Mouse (Mus musculus) WW6 (cell line): ENCODE results near the gene Nebl.

Experiments
- DNase-seq: peaks from one replicate; pipeline ENCODE4 v3.0.0-alpha.2; 2013; ENCODE audit warnings: low read depth, low spot score

Gene Nebl

DNA sequence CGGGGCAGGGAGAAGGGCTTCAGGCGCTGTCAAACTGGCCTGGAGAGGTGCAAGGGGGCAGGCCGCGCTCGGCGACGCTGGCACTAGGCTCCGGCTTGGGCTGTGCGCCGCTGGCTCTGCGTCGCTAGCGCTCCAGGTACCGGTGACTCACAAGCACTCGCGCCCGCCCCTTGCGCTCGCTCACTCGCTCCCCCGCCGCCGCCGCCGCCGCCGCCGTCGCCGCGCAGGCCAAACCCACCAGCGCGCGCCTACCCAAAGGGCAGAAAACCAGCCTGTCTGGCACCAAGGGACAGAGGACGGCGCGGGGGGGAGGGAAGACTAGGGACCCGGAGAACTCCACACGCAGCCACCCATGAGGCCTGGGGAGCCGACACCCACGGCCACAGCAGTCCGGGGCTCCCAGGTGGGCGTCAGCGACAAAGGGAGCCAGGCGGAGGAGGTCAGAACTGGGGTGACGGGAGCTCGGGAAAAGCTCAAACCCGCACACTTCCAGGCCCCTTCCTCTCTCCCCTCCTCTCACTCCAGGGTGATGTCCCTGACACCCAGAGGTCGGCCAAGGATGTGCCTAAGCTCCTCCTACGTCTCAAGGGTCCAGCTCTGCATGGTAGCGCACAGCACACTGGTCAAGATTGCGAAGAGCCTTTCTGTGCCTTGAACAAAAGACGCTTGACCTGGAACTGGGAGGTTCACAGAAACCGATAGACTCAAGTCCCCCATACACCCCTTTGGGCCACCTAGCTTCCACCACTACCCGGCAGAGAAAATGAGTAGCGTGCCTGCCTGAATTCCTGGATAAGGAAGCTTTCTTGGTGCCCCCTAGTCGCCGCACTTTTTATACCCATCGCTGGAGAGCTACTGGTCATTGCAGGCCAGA, at the start of gene Nebl:
TSS of gene Nebl (minus strand) at position 508 of the 874 bp plus-strand sequence.
- no peak for DNase-seq

GRCm38 (mm10) chr2:17770246-17770825, 39.1 kb upstream of the Nebl start:
- DNase-seq = no peak

GRCm38 (mm10) chr2:17769242-17769755, 38.0 kb upstream of the Nebl start:
- DNase-seq = no peak

- DNase-seq = no peak
Observed at GRCm38 (mm10) chr2:17756271-17756670, 25.0 kb upstream of the Nebl start.

GRCm38 (mm10) chr2:17742051-17742763, 10.9 kb upstream of the Nebl start:
- no peak for DNase-seq

DNA sequence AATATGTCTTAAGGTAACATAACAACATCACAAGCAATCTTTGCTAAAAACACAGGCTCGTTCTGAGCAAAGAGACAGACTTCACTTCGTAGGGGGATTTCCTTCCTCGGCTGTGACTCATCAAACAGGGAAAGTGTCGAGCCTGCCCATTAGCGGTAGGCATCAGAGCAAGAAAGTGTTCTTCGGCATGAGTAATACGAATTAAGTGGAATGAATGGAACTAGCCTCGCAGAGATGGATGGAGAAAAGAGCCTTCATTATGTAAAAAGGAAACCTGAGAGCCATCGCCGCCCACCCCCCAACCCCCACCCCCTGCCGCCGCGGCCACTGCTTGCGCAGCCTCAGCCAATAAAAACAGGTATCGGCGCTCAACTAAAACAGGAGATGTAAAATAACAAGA, 10.3 kb upstream of the Nebl start:
- DNase-seq = no peak

GRCm38 (mm10) chr2:17740454-17740853, 9.2 kb upstream of the Nebl start:
- DNase-seq = no peak

DNA sequence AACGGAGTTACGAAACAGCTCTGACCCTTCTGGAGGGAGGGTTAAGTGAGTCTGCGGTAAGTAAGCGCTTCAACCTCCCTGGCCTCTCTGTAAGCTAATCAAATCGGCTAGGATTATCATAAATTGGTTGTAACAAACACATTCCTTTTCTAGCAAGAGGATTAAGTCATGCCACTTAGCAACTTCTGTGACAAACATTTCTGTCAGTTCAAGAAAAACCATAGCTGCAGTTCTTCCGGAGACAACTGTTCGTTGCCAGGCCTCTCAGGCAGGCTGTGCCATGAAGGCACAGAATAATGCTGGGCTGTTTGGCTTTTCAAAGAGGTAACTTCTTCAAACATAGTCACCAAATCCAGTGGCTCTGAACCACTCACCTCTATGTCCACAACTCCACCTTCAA, 946 bp upstream of the Nebl start:
- DNase-seq = no peak

GRCm38 (mm10) chr2:17731831-17732200, 552 bp upstream of the Nebl start:
- DNase-seq = no peak

DNA sequence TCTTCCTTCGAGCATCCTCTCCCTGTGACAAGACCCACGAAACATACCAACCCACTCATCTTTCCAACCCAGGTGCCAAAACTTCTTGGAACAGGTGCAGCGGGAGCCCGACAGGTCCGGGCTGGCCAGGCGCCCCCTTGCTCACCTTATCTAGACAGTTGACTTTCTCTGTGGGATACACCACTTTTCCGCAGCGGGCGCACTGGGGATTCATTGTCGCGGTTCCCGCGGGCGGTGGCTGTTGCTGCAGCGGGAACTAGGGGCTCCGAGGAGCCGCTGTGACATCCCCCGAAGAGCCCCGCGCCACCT, 662 bp downstream of the Nebl start:
- no peak for DNase-seq

GRCm38 (mm10) chr2:17729770-17730647, 1.3 kb downstream of the Nebl start:
- DNase-seq = no peak

DNA sequence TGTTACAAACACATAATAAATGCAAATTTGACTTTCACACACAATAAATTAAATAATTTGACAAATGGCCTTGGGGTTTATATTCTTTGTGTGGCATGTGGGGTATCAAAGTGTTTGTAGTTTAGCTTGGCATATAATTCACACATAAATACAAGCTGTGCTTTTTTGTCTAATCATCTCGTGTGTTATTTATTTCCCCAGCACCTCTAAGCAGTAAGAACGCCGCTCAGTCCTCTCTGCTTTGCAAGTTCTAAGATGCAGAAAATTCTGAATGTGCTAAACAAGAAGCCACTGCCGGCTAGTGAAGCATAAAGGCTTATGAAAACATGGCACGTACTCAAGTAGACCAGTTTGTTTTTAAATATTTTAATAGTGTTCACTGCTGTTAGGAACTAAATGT, 6.9 kb downstream of the Nebl start:
- no peak for DNase-seq

DNA sequence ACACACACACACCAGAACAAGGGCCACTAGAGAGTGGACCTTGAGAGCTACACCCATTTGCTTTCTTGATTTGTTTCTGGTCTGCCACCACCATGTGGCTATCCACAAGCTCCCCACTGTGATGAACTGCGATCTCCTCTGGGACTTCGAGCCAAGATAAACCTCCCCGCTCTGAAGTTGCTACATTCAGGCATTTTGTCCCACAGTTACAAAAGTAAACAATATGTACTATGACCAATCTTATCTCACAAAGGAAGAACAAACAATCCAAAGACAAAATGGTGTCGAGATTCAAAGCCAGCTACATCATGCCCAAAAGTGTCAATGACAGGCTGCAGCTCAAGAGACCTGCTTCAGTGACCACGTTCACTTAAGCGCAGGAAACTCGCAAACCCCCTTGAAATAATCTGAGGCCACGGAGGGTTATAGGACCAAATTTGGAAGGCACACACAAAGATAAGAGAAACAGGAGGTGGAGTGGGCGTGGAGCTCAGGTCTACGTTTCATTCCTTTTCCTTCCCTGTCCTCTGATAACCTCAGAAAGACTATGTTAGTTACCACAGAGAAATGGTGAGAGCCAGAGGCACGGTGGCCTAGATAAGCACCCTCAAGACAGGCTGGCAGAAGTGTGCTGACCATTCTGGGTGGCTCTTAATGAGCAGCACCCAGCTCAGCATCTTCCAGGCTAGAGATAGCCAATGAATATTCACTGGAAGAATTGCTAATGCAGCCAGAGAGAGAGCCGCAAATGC, 7.8 kb downstream of the Nebl start:
- no peak for DNase-seq

- DNase-seq = no peak
Observed at GRCm38 (mm10) chr2:17721177-17721715, 10.0 kb downstream of the Nebl start.

- DNase-seq = no peak
Observed at GRCm38 (mm10) chr2:17718281-17718680, 13.0 kb downstream of the Nebl start.

- no peak for DNase-seq
Observed at GRCm38 (mm10) chr2:17717200-17717599, 14.1 kb downstream of the Nebl start.

GRCm38 (mm10) chr2:17715149-17715767, 16.0 kb downstream of the Nebl start:
- no peak for DNase-seq

DNA sequence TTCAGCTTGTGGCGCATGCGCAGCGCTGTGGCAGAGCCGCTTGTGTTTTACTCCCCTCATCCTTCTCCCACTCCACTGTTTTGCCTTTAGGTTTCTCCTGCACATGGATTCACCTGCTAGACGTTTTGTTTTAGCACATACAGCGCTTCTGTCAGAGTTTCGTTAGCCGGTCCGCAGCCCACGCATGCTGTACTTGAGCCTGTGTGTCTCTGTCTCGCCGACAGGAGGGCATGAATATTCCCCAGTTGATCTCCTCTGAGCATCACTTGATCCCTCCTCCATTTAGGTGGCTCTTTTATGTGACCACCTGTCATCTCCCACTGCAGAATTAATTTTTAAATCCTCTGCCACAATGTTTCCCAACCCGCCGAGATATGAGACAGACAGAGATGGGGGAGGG, 16.6 kb downstream of the Nebl start:
- no peak for DNase-seq

- no peak for DNase-seq
Observed at GRCm38 (mm10) chr2:17714124-17714523, 17.1 kb downstream of the Nebl start.

DNA sequence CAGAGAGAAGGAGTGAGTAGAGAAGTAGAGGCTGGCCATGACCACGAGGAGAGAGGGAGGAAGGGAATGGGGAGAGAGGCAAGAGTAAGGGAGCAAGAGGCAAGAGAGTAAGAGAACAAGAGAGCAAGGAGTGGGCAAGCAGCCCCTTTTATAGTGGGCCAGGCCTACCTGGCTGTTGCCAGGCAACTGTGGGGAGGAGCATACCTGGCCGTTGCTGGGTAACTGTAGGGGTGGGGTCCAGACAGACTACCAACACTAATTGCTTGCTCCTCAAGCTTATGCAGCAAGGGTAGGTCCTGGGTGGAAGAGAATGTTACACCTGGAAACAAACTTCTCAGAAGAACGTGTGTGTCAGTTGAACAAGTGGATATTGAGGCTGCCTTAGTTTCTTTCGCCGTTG, 20.0 kb downstream of the Nebl start:
- DNase-seq = no peak
